Mouse (Mus musculus) cortical plate, adult 2 months (tissue): ENCODE measurements around the gene Urod.

Experiments used
- CTCF ChIP-seq: fragments of 200-500 bp; IDR thresholded peaks from 2 replicates; pipeline ENCODE4 v1.5.1; 2011; ENCODE audit warnings: mild to moderate bottlenecking, control low read depth, low read length; ENCODE audit not compliant: insufficient read depth; ENCODE audit errors: extremely low read depth
- POLR2A ChIP-seq: fragments of 200-500 bp; IDR thresholded peaks from 2 replicates; pipeline ENCODE4 v1.6.1; 2011; ENCODE audit warnings: mild to moderate bottlenecking, low read length, control low read depth; ENCODE audit not compliant: insufficient read depth; ENCODE audit errors: extremely low read depth

GRCm38 (mm10) chr4:117005611-117006400, 11.6 kb upstream of the Urod start:
- TF ChIP-seq CTCF (no peak), POLR2A (no peak)
